Mouse (Mus musculus) ES-Bruce4 (cell line): Measurements from ENCODE around the gene Chchd6.

Source experiments
- CTCF ChIP-seq: IDR thresholded peaks from one replicate; pipeline ENCODE4 v1.8.1; 2011; ENCODE audit warnings: low read depth, low read length
- EP300 ChIP-seq: IDR thresholded peaks from 2 replicates; pipeline ENCODE4 v1.6.1; 2011; ENCODE audit warnings: low read depth, low read length; ENCODE audit not compliant: insufficient read depth
- POLR2A ChIP-seq: IDR thresholded peaks from one replicate; pipeline ENCODE4 v1.8.1; 2011; ENCODE audit warnings: low read length; ENCODE audit not compliant: insufficient read depth

DNA sequence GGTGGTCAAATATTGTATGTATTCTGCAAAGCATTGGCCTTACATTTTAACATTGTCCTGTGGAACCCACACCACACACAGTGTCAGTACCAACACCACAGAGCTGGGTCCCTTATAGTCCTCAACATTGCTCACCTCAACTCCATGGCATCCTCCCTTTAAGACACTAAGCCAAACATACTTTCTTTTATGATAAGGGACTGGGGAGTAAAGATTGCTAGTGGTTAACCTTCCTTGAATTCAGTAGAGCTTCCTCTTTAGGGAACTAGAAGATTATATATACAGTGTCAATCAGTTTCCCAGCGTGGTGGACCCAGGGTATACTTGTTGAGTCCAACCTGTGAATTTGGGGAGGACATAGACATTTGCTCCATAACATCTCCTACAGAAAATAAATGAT is 105.9 kb downstream of the Chchd6 start:
- TF ChIP-seq CTCF (no peak), EP300 (no peak), POLR2A (no peak)
